Mouse (Mus musculus) ovary, adult 18-20 months (tissue): Measurements from ENCODE around the gene Vmn1r218.
"Not testable (repeated sequence)": the region's sequence is repeated elsewhere in the genome, so short reads cannot be mapped to it uniquely, and the experiment has no call there.

Experiments used
- DNase-seq: peaks from one replicate; pipeline ENCODE4 v3.0.0; 2022; ENCODE audit warnings: low spot score, mixed read lengths

Vmn1r218 gene

DNA sequence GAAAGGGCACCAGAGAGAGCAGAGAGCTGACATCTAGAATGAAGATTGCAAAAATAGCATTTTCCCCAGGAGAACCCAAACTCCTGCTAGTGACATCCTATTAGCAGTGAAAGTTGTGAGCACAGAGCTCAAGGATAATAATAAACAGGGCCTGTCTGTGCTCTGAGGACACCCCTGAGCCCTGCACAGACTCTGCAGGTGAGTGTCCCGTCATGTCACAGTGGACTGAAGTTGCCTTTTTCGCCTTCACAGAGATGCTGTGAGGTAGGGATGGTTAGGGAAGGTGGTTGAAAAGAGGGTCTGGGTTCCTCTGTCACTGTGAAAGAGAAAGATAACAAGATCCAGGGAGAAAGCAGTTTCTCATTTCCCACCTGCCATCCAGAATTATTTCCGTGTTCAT lies at the start of gene Vmn1r218:
Gene Vmn1r218 (plus strand): TSS at position 57 of the 400 bp plus-strand sequence.
- DNase-seq: no peak

- DNase-seq: no peak
These were observed 38.6 kb upstream of the Vmn1r218 start for GRCm38 (mm10) chr13:23094386-23094785.

DNA sequence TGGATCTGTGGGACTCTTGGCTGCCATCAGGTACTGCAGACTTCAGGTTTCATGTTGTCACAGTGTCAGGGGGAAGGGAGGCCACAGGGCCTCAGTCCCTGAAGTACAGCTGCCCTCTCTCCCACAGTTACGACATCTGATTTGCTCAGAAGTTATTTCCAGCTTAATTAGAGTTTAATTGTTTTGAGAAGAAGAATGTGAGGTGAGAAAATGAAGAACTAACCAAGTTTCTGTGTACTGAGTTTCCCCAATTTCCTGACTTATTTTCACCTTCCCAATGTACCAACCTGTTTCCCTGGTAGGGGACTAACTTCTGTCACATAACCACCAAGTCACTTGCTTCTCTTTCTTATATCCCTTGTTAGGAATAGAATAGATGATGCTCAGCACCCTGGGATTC lies 14.8 kb upstream of the Vmn1r218 start, which contains the start of gene Vmn1r217:
Gene Vmn1r217 (minus strand): TSS at position 101 of the 400 bp plus-strand sequence.
- not testable (repeated sequence) for DNase-seq

DNA sequence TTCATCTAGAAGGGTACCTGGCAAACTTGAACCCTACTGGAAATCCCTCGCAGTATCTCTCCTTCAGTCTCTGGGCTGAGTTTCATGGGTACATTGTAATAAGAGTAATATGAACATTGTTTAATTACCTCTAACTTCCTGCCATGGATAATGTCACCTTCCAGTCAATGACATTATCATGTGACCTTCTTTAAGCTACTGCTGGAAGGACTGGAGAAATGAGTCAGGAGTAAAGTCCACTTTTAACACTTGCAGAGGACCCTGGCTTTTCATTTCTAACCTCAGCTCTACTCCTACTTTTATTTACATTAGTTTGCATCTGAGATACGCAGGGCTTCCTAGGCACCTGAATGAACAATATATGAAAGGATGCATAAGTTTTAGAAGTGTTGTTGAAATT lies 12.3 kb upstream of the Vmn1r218 start:
- no peak for DNase-seq

DNA sequence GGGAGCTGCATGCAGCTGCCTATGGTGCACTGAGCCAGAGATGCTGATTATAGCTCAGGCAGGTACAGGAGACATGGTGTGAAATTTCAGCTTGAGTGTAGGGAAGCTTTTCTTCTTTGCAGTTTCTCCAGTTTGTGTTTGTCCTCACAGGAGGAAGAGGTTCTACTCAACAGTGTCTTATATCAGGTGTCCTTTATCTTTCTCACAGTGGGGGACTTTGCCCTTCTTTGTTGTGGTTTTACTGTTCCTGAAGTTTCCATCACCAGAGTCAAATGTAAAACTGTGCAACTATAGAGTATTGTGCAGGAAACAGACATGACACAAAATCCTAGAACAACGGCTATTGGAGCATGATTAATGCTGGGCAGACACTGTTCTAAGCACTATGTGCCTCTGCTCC lies 546 bp downstream of the Vmn1r218 start:
- DNase-seq: no peak

DNA sequence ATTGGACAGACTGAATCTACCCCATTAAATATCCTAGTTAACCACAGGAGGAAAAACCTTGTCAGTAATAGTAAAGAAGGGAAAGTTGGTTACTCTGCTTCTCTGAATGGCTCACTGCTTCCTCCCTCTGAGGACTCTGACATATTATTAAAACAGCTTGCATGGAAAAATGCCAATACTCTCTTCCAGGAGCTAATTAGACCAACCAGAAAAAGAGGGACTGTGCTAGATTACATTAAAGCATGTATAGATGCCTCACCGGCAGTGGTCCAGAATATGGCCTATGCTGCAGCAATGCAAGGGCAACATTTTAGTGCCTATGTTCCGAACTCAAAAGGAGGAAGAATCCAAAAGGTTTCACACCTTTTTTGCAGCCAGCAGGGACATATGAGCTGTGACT lies 5.9 kb downstream of the Vmn1r218 start:
- no peak for DNase-seq

DNA sequence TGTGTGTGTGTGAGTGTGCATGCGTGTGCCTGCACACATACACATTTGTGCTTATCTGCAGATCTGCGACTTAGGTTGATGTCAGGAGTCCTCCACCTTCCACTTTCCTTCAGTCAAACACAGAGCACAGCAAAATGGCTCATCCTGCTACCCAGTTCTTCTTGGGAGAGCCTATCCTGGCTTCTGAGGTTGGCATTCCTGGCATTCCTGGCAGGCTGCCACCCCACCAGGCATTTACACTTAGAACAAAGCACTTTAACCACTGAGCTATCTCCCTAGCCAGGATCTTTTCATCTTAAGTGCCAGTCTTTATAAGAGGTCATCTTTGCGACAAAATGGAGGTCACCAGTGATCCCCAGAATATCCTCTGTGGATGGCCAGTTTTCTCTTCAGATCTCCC lies 24.9 kb downstream of the Vmn1r218 start:
- DNase-seq: no peak

DNA sequence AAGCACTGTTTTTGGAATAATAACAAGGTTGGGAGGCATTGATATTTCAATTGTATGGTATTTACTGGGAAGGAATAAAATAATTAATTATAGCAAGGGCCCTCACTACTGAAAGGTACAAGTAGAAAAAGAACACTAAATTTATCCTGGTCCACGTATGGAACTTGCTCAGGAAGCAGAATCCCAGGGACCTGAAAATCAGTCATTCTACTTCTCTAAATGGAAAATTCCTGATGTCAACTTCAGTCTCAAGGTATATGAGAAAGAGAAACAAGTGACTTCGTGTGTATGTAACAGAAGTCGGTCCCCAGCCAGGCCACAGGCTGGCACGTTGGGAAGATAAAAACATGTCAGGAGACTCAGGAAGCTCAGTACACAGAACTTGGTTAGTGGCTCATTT lies 26.1 kb downstream of the Vmn1r218 start, which contains the start of gene Vmn1r219:
Gene Vmn1r219 (plus strand): TSS at position 301 of the 400 bp plus-strand sequence.
- no peak for DNase-seq

DNA sequence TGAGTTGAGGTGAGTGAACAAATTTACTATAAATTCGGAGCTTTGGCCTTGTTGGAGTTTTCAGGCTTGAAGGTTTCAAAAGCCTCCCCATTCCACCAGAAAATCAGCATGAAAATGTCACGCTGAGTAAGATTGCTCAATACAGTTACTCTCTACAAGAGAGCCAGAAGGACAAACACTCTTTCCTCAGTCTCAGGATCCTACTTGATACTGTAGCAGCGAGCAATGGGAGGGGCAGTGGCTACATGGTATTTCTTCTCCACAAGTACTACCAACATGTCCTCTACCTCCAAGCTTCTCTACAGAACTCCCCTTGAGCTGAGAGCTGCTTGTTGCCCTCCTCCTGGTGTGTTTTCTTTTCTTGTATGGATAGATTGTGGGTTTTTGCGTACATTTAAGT lies 33.5 kb downstream of the Vmn1r218 start:
- not testable (repeated sequence) for DNase-seq

GRCm38 (mm10) chr13:23187875-23188274 lies 54.9 kb downstream of the Vmn1r218 start, which contains the start of gene Vmn1r220:
Vmn1r220 (minus strand) TSS chr13:23187975.
- no peak for DNase-seq
